Mouse (Mus musculus) common myeloid progenitor, adult 5-6 weeks (primary cell): ENCODE data around the gene P4ha1. TPM values are rescaled to one million over a fixed set of nuclear protein-coding genes. Genes with fewer than 3 reads are reported as not detected.

Experiments used
- total RNA-seq: library from RNA; stranded (forward); fragments of 200-1000, 187-1606 nt; gene quantifications from 2 replicates; pipeline ENCODE4 v1.2.3, GENCODE M21; 2017

Gene P4ha1
- total RNA-seq, 1 experiment from 2014 or later, result 28.9 TPM

Other genes starting within 250 kb of the P4ha1 start
- gene Sept10, start 101.4 kb upstream of the P4ha1 start, total RNA-seq, result 3.1 and 5.0 TPM in 2 replicates
- gene Sowahc, start 101.3 kb upstream of the P4ha1 start, total RNA-seq, result 1.0 and 4.2 TPM in 2 replicates
- gene Gm10273, start 72.3 kb downstream of the P4ha1 start, total RNA-seq, result 53.0 and 75.4 TPM in 2 replicates
- gene Pla2g12b, start 80.4 kb downstream of the P4ha1 start, total RNA-seq, result not detected in 2 replicates
- gene Oit3, start 118.5 kb downstream of the P4ha1 start, total RNA-seq, result 0.32 TPM in 1 of 2 replicates, not detected in the other